Mouse (Mus musculus) forebrain, embryonic 16.5 days (tissue): ENCODE measurements around the gene Adamts12. TPM values are rescaled to one million over a fixed set of nuclear protein-coding genes. Genes with fewer than 3 reads are reported as not detected.

Experiments
- ATAC-seq: fragments of 200-750 bp; cut with Nextera tagmentation; 2 replicates; pipeline ENCODE4 v1.8.0; 2017; ENCODE audit warnings: mild to moderate bottlenecking, moderate library complexity
- H3K27ac ChIP-seq: fragments of 300-500 bp; sonication (generic); 2 replicates; pipeline ENCODE4 v1.5.1; 2014; ENCODE audit warnings: low read length, control low read depth
- H3K27me3 ChIP-seq: fragments of 300-500 bp; sonication (generic); replicated peaks from 2 replicates; pipeline ENCODE4 v1.6.1; 2014; ENCODE audit warnings: low read length; ENCODE audit not compliant: control insufficient read depth, insufficient read depth
- H3K36me3 ChIP-seq: fragments of 300-500 bp; sonication (generic); 2 replicates; pipeline ENCODE4 v1.6.1; 2014; ENCODE audit not compliant: control insufficient read depth, insufficient read depth
- H3K4me1 ChIP-seq: fragments of 300-500 bp; sonication (generic); replicated peaks from 2 replicates; pipeline ENCODE4 v1.6.1; 2014; ENCODE audit warnings: low read length; ENCODE audit not compliant: control insufficient read depth, insufficient read depth
- H3K4me2 ChIP-seq: fragments of 300-500 bp; sonication (generic); 2 replicates; pipeline ENCODE4 v1.6.1; 2014; ENCODE audit warnings: mild to moderate bottlenecking, low read length, control low read depth
- H3K4me3 ChIP-seq: fragments of 300-500 bp; sonication (generic); replicated peaks from 2 replicates; pipeline ENCODE4 v1.5.1; 2014; ENCODE audit warnings: mild to moderate bottlenecking, low read length, control low read depth
- H3K9ac ChIP-seq: fragments of 300-500 bp; sonication (generic); replicated peaks from 2 replicates; pipeline ENCODE4 v1.6.1; 2014; ENCODE audit warnings: low read depth, low read length, control low read depth
- H3K9me3 ChIP-seq: fragments of 300-500 bp; sonication (generic); 2 replicates; pipeline ENCODE4 v1.6.1; 2016; ENCODE audit warnings: low read length; ENCODE audit not compliant: control insufficient read depth
- WGBS: fragments of 180-500 bp; shearing (Covaris S2); extraction: QIAGEN DNeasy Blood & Tissue Kit; methylation state at CpG from one replicate; pipeline ENCODE4 v1.1.7; 2014; 5-methylcytosine and 5-hydroxymethylcytosine counted together
- polyA plus RNA-seq: library from polyadenylated mRNA; unstranded; fragments of >200 nt; fragmentation: Nextera tagmentation; extraction: Ambion mirVana; gene quantifications from 2 replicates; pipeline ENCODE4 v1.2.1, GENCODE M21; 2015

Adamts12 gene
- polyA plus RNA-seq, 1 experiment from 2014 or later = 0.84 TPM

GRCm38 (mm10) chr15:11066299-11066698, 1.7 kb downstream of the Adamts12 start:
- H3K36me3 ChIP-seq = no peaks in the 10 kb centered on the region
- no peaks in the 10 kb centered on the region; the same call in 1 of the 2 replicates for H3K27me3 ChIP-seq
- H3K4me3 ChIP-seq = peak overlapping the region; percentile 36; the same call in 1 of the 2 replicates
- peak overlapping the region; percentile 60 for H3K4me2 ChIP-seq
- peaks cover 18% of the 10 kb centered on the region for H3K4me1 ChIP-seq
- H3K9me3 ChIP-seq = no peaks in the 10 kb centered on the region
- ATAC-seq = no peak
- H3K27ac ChIP-seq = no peak overlapping the region
- WGBS = 12% methylated on average over 5 of the region's 5 CpGs
- H3K9ac ChIP-seq = no peak overlapping the region

- 87% methylated on average over 7 of the region's 7 CpGs for WGBS
- no peaks in the 10 kb centered on the region for H3K36me3 ChIP-seq
- H3K4me3 ChIP-seq = no peak overlapping the region
- no peak overlapping the region for H3K27ac ChIP-seq
- no peaks in the 10 kb centered on the region for H3K9me3 ChIP-seq
- H3K27me3 ChIP-seq = no peaks in the 10 kb centered on the region; the same call in 1 of the 2 replicates
- peaks cover 18% of the 10 kb centered on the region for H3K4me1 ChIP-seq
- no peak for ATAC-seq
- H3K9ac ChIP-seq = no peak overlapping the region
- no peak overlapping the region for H3K4me2 ChIP-seq
Measured at GRCm38 (mm10) chr15:11067891-11068290, 3.3 kb downstream of the Adamts12 start.

- Histone ChIP-seq H3K4me2 (no peak overlapping the region), H3K4me3 (no peak overlapping the region), H3K9me3 (no peaks in the 10 kb centered on the region), H3K36me3 (no peaks in the 10 kb centered on the region), H3K27me3 (no peaks in the 10 kb centered on the region), H3K9ac (no peak overlapping the region), H3K27ac (no peak overlapping the region), H3K4me1 (no peaks in the 10 kb centered on the region)
- 82% methylated on average over 3 of the region's 3 CpGs for WGBS
- no peak for ATAC-seq
Measured at GRCm38 (mm10) chr15:11075726-11076361, 11.3 kb downstream of the Adamts12 start.

- no peaks in the 10 kb centered on the region for H3K4me1 ChIP-seq
- ATAC-seq = peak; percentile 87
- 77% methylated on average over 8 of the region's 8 CpGs for WGBS
- no peaks in the 10 kb centered on the region for H3K27me3 ChIP-seq
- H3K27ac ChIP-seq = no peak overlapping the region
- H3K36me3 ChIP-seq = no peaks in the 10 kb centered on the region
- no peak overlapping the region for H3K4me2 ChIP-seq
- no peak overlapping the region for H3K4me3 ChIP-seq
- no peak overlapping the region for H3K9ac ChIP-seq
- H3K9me3 ChIP-seq = no peaks in the 10 kb centered on the region
Measured at GRCm38 (mm10) chr15:11082961-11083569, 18.5 kb downstream of the Adamts12 start.

- ATAC-seq = no peak
- no peak overlapping the region for H3K4me2 ChIP-seq
- no peaks in the 10 kb centered on the region for H3K36me3 ChIP-seq
- no peak overlapping the region for H3K9ac ChIP-seq
- no peak overlapping the region for H3K4me3 ChIP-seq
- H3K27me3 ChIP-seq = no peaks in the 10 kb centered on the region
- no peaks in the 10 kb centered on the region for H3K4me1 ChIP-seq
- WGBS = 89% methylated on average over 3 of the region's 3 CpGs
- H3K9me3 ChIP-seq = no peaks in the 10 kb centered on the region
- H3K27ac ChIP-seq = no peak overlapping the region
Measured at GRCm38 (mm10) chr15:11083678-11084077, 19.1 kb downstream of the Adamts12 start.

- Histone ChIP-seq H3K36me3 (no peaks in the 10 kb centered on the region), H3K4me2 (no peak overlapping the region), H3K27me3 (no peaks in the 10 kb centered on the region), H3K4me1 (no peaks in the 10 kb centered on the region), H3K9ac (no peak overlapping the region), H3K27ac (no peak overlapping the region), H3K4me3 (no peak overlapping the region), H3K9me3 (no peaks in the 10 kb centered on the region)
- no peak for ATAC-seq
- WGBS = 23% methylated on average over 9 of the region's 9 CpGs
Measured at GRCm38 (mm10) chr15:11084241-11084992, 19.8 kb downstream of the Adamts12 start.

GRCm38 (mm10) chr15:11084993-11085365, 20.4 kb downstream of the Adamts12 start:
- H3K4me1 ChIP-seq = no peaks in the 10 kb centered on the region
- no peaks in the 10 kb centered on the region for H3K9me3 ChIP-seq
- no peak overlapping the region for H3K9ac ChIP-seq
- H3K36me3 ChIP-seq = no peaks in the 10 kb centered on the region
- ATAC-seq = no peak
- H3K27me3 ChIP-seq = no peaks in the 10 kb centered on the region
- 48% methylated on average over 1 of the region's 1 CpGs for WGBS
- no peak overlapping the region for H3K4me2 ChIP-seq
- no peak overlapping the region for H3K27ac ChIP-seq
- H3K4me3 ChIP-seq = no peak overlapping the region

- H3K36me3 ChIP-seq = no peaks in the 10 kb centered on the region
- no peak for ATAC-seq
- no peak overlapping the region for H3K4me2 ChIP-seq
- WGBS = 96% methylated on average over 3 of the region's 3 CpGs
- H3K9me3 ChIP-seq = no peaks in the 10 kb centered on the region
- no peak overlapping the region for H3K4me3 ChIP-seq
- H3K27ac ChIP-seq = no peak overlapping the region
- no peaks in the 10 kb centered on the region for H3K4me1 ChIP-seq
- H3K27me3 ChIP-seq = no peaks in the 10 kb centered on the region
- H3K9ac ChIP-seq = no peak overlapping the region
Measured at GRCm38 (mm10) chr15:11089494-11089893, 24.9 kb downstream of the Adamts12 start.

- WGBS = 87% methylated on average over 3 of the region's 3 CpGs
- ATAC-seq = no peak
Measured at GRCm38 (mm10) chr15:11095566-11095965, 31.0 kb downstream of the Adamts12 start.

More at GRCm38 (mm10) chr15:11095566-11095965, 31.0 kb downstream of the Adamts12 start:
- H3K4me3 ChIP-seq = no peak overlapping the region
- no peaks in the 10 kb centered on the region for H3K36me3 ChIP-seq
- H3K27ac ChIP-seq = no peak overlapping the region
- no peaks in the 10 kb centered on the region for H3K4me1 ChIP-seq
- H3K9me3 ChIP-seq = no peaks in the 10 kb centered on the region
- no peaks in the 10 kb centered on the region for H3K27me3 ChIP-seq
- no peak overlapping the region for H3K4me2 ChIP-seq
- no peak overlapping the region for H3K9ac ChIP-seq
